Mouse (Mus musculus) heart, adult 18-20 months (tissue): Measurements from ENCODE around the gene Cc2d1b. TPM values are rescaled to one million over a fixed set of nuclear protein-coding genes. Genes with fewer than 3 reads are reported as not detected.

ENCODE experiments used
- DNase-seq, 2 experiments: peaks; one replicate each; pipeline ENCODE4 v3.0.0; 2021 to 2022; ENCODE audit warnings: mixed read lengths in 1 of 2
- total RNA-seq, 2 experiments: library from RNA; stranded (reverse); gene quantifications; 2 replicates each; pipeline ENCODE4 v1.2.3; 2021

Gene Cc2d1b
- total RNA-seq, 2 experiments from 2014 or later = 13.0 to 15.4 TPM

- DNase-seq = no peak
These were observed 19.0 kb downstream of the Cc2d1b start for GRCm38 (mm10) chr4:108638752-108639151.

GRCm38 (mm10) chr4:108664407-108664806 is 44.7 kb downstream of the Cc2d1b start:
- DNase-seq = peak in 1 of 2 experiments; percentile 10

Other genes starting within 250 kb of the Cc2d1b start
- not detected for gene Shisal2a, start 236.6 kb upstream of the Cc2d1b start, total RNA-seq
- gene Gpx7, start 213.0 kb upstream of the Cc2d1b start, total RNA-seq = 1 to 10 TPM; 6.5 to 8.1 TPM
- gene Tut4, start 160.5 kb upstream of the Cc2d1b start, total RNA-seq = 10 to 100 TPM; 18.9 to 23.3 TPM
- 10 to 100 TPM; 15.5 to 15.8 TPM for gene Prpf38a, start 40.6 kb upstream of the Cc2d1b start, total RNA-seq
- under 1 TPM in 1 of 2 experiments, not detected in 1; 0.10 TPM for gene Orc1, start 40.5 kb upstream of the Cc2d1b start, total RNA-seq
- under 1 TPM; 0.20 to 0.31 TPM for gene 3110021N24Rik, start 99.7 kb downstream of the Cc2d1b start, total RNA-seq
- gene Zfyve9, start 160.9 kb downstream of the Cc2d1b start, total RNA-seq = 10 to 100 TPM; 27.5 to 28.4 TPM
- gene Btf3l4, start 213.7 kb downstream of the Cc2d1b start, total RNA-seq = 10 to 100 TPM; 73.1 to 75.0 TPM
- 10 to 100 TPM; 28.0 to 28.7 TPM for gene Txndc12, start 214.7 kb downstream of the Cc2d1b start, total RNA-seq
- 10 to 100 TPM; 25.4 to 25.5 TPM for gene Kti12, start 227.8 kb downstream of the Cc2d1b start, total RNA-seq
- not detected for gene A730015C16Rik, start 228.7 kb downstream of the Cc2d1b start, total RNA-seq